Comparison of ENCODE assay signal across 10 mouse cellular contexts in genomic region chr19:36112007-36112406, GRCm38 (mm10). TPM values are rescaled to one million over a fixed set of nuclear protein-coding genes. Genes with fewer than 3 reads are reported as not detected.
DNase-seq lines count a peak whose midpoint lies in the region; ATAC-seq and TF ChIP-seq lines count a peak whose summit lies in the region.
"Had no signal": no experiment of that assay in that cellular context is flagged by ENCODE, and none has a peak within 500 bp of the region (broad histone marks: within the 10 kb centered on the region; RNA-seq: fewer than 3 reads in every experiment).

No protein-coding gene starts in this region.

- no peaks in the 10 kb centered on the region; the same call in none of the 2 replicates for H3K4me1 ChIP-seq in heart, embryonic 15.5 days (replicated peaks)
- H3K4me1 ChIP-seq in forebrain, embryonic 13.5 days = peaks cover 14% of the 10 kb centered on the region
- no peaks in the 10 kb centered on the region for H3K4me1 ChIP-seq in hindbrain, postnatal 0 days (ENCODE audit: insufficient read depth, low read length)
- H3K4me1 ChIP-seq in lung, postnatal 0 days (ENCODE audit: insufficient read depth, low read depth, low read length) = no peaks in the 10 kb centered on the region
- H3K4me1 ChIP-seq in kidney, embryonic 15.5 days = peaks cover 9% of the 10 kb centered on the region; the same call in 1 of the 2 replicates

- H3K9ac ChIP-seq in heart, embryonic 15.5 days = no peak overlapping the region
- H3K9ac ChIP-seq in forebrain, embryonic 13.5 days = peak overlapping the region; percentile 26; the same call in 1 of the 2 replicates
- no peak overlapping the region for H3K9ac ChIP-seq in hindbrain, postnatal 0 days (replicated peaks; ENCODE audit: low read length)
- H3K9ac ChIP-seq in lung, postnatal 0 days (replicated peaks; ENCODE audit: low read depth) = no peak overlapping the region
- no peak overlapping the region for H3K9ac ChIP-seq in kidney, embryonic 15.5 days

- no peaks in the 10 kb centered on the region for H3K36me3 ChIP-seq in heart, embryonic 15.5 days
- no peaks in the 10 kb centered on the region for H3K36me3 ChIP-seq in forebrain, embryonic 13.5 days (ENCODE audit: poor library complexity, severe bottlenecking)
- H3K36me3 ChIP-seq in hindbrain, postnatal 0 days (ENCODE audit: insufficient read depth, low read length) = no peaks in the 10 kb centered on the region
- peaks cover 46% of the 10 kb centered on the region for H3K36me3 ChIP-seq in myocyte (ENCODE audit: control insufficient read depth, insufficient read depth)
- H3K36me3 ChIP-seq in lung, postnatal 0 days (ENCODE audit: insufficient read depth, low read length) = no peaks in the 10 kb centered on the region
- no peaks in the 10 kb centered on the region for H3K36me3 ChIP-seq in kidney, embryonic 15.5 days

- H3K4me3 ChIP-seq in heart, embryonic 15.5 days = no peak overlapping the region
- peak overlapping the region; percentile 20 for H3K4me3 ChIP-seq in forebrain, embryonic 13.5 days
- peak overlapping the region; percentile 18; the same call in 1 of the 2 replicates for H3K4me3 ChIP-seq in hindbrain, postnatal 0 days (ENCODE audit: low read length)
- no peak overlapping the region for H3K4me3 ChIP-seq in myocyte
- no peak overlapping the region for H3K4me3 ChIP-seq in lung, postnatal 0 days (ENCODE audit: low read depth, low read length)
- no peak overlapping the region for H3K4me3 ChIP-seq in kidney, embryonic 15.5 days (replicated peaks)

- WGBS in heart, embryonic 15.5 days = 50% methylated on average over 17 of the region's 17 CpGs
- 31% methylated on average over 17 of the region's 17 CpGs for WGBS in forebrain, embryonic 13.5 days
- WGBS in hindbrain, postnatal 0 days = 40% methylated on average over 17 of the region's 17 CpGs
- WGBS in lung, postnatal 0 days = 64% methylated on average over 17 of the region's 17 CpGs
- WGBS in kidney, embryonic 15.5 days = 46% methylated on average over 17 of the region's 17 CpGs

- H3K9me3 ChIP-seq in heart, embryonic 15.5 days (replicated peaks) = no peaks in the 10 kb centered on the region
- H3K9me3 ChIP-seq in forebrain, embryonic 13.5 days (replicated peaks) = no peaks in the 10 kb centered on the region
- H3K9me3 ChIP-seq in hindbrain, postnatal 0 days (ENCODE audit: low read length) = no peaks in the 10 kb centered on the region
- no peaks in the 10 kb centered on the region for H3K9me3 ChIP-seq in lung, postnatal 0 days (ENCODE audit: low read length)
- no peaks in the 10 kb centered on the region for H3K9me3 ChIP-seq in kidney, embryonic 15.5 days (replicated peaks)

- no peak for DNase-seq in heart, postnatal 4 days
- DNase-seq in hindbrain, postnatal 0 days (ENCODE audit: low spot score) = peak; percentile 29
- DNase-seq in lung, postnatal 0 days (ENCODE audit: low spot score) = no peak
- DNase-seq in liver = no peak
- DNase-seq: gastrocnemius, postnatal 14 days; lung, postnatal 4 days had no signal

- no peak for TF ChIP-seq CTCF in hindbrain, postnatal 0 days (IDR thresholded peaks at IDR 0.05; ENCODE audit: low read depth)
- no peak for TF ChIP-seq CTCF in lung, postnatal 0 days (IDR thresholded peaks at IDR 0.05)

- peak; percentile 54 for TF ChIP-seq POLR2A in myocyte (IDR thresholded peaks at IDR 0.05; ENCODE audit: insufficient read length, low read depth)

- TF ChIP-seq EP300 in lung, postnatal 0 days (IDR thresholded peaks at IDR 0.05) = no peak

- ATAC-seq in heart, embryonic 15.5 days (replicated peaks; ENCODE audit: insufficient number of reproducible peaks, insufficient read depth, low FRiP score, low read depth) = no peak
- ATAC-seq in forebrain, embryonic 13.5 days = peak; percentile 52
- ATAC-seq in hindbrain, postnatal 0 days = no peak
- no peak for ATAC-seq in lung, postnatal 0 days
- ATAC-seq in kidney, embryonic 15.5 days (replicated peaks; ENCODE audit: low FRiP score) = no peak

- H3K79me2 ChIP-seq in myocyte (ENCODE audit: control insufficient read depth, insufficient read depth) = peaks cover 17% of the 10 kb centered on the region

- H3K27me3 ChIP-seq in heart, embryonic 15.5 days = no peaks in the 10 kb centered on the region
- no peaks in the 10 kb centered on the region for H3K27me3 ChIP-seq in forebrain, embryonic 13.5 days
- no peaks in the 10 kb centered on the region for H3K27me3 ChIP-seq in hindbrain, postnatal 0 days (ENCODE audit: insufficient read depth, low read length)
- no peaks in the 10 kb centered on the region for H3K27me3 ChIP-seq in myocyte (ENCODE audit: control insufficient read depth, insufficient read depth, insufficient read length)
- H3K27me3 ChIP-seq in lung, postnatal 0 days (replicated peaks; ENCODE audit: insufficient read depth, low read length) = no peaks in the 10 kb centered on the region
- H3K27me3 ChIP-seq in kidney, embryonic 15.5 days = peaks cover 14% of the 10 kb centered on the region; the same call in 1 of the 2 replicates

- no peak overlapping the region for H3K4me2 ChIP-seq in heart, embryonic 15.5 days
- peak overlapping the region; percentile 54 for H3K4me2 ChIP-seq in forebrain, embryonic 13.5 days
- H3K4me2 ChIP-seq in hindbrain, postnatal 0 days (ENCODE audit: low read depth, low read length) = peak overlapping the region; percentile 48
- no peak overlapping the region for H3K4me2 ChIP-seq in myocyte (ENCODE audit: low read depth)
- H3K4me2 ChIP-seq in lung, postnatal 0 days (replicated peaks; ENCODE audit: low read depth, low read length) = no peak overlapping the region
- no peak overlapping the region for H3K4me2 ChIP-seq in kidney, embryonic 15.5 days

- peak overlapping the region; percentile 24; the same call in 1 of the 2 replicates for H3K27ac ChIP-seq in heart, embryonic 15.5 days
- no peak overlapping the region for H3K27ac ChIP-seq in forebrain, embryonic 13.5 days
- no peak overlapping the region for H3K27ac ChIP-seq in hindbrain, postnatal 0 days
- no peak overlapping the region for H3K27ac ChIP-seq in lung, postnatal 0 days (ENCODE audit: low read length)
- H3K27ac ChIP-seq in kidney, embryonic 15.5 days = no peak overlapping the region

- no peak overlapping the region for H3ac ChIP-seq in myocyte (ENCODE audit: control insufficient read depth, insufficient read length)

TF ChIP-seq in myocyte, 11 proteins besides CTCF, POLR2A, EP300 and RAD21:
- TF ChIP-seq CEBPB (IDR thresholded peaks at IDR 0.05; ENCODE audit: insufficient read depth, poor library complexity, severe bottlenecking) (no peak), USF1 (IDR thresholded peaks at IDR 0.05; ENCODE audit: low read depth) (no peak), MYOG (IDR thresholded peaks at IDR 0.05; ENCODE audit: control insufficient read depth in 1 of 3, insufficient read depth in 1 of 3, insufficient read length in 2 of 3, low read depth in 2 of 3) (no peak), MYOD1 (IDR thresholded peaks at IDR 0.05; ENCODE audit: control insufficient read depth in 1 of 3, insufficient read length in 2 of 3, low read depth in 2 of 3) (no peak), SRF (IDR thresholded peaks at IDR 0.05; ENCODE audit: control insufficient read depth, insufficient read length, low read depth) (no peak), POLR2AphosphoS2 (IDR thresholded peaks at IDR 0.05; ENCODE audit: insufficient read length, low read depth) (peak; percentile 89)
TF ChIP-seq in myocyte: peak in this region for 1.

RNA-seq across cellular contexts. Expression of gene Ankrd1, which starts 7.9 kb away (rescaled TPM):
- polyA plus RNA-seq in heart, embryonic 15.5 days (2015; fragmentation: Nextera tagmentation; extraction: Ambion mirVana) = 354 and 528 TPM in 2 replicates
- 1,000 to 10,000 TPM; 1,138 to 1,271 TPM for total RNA-seq in heart, postnatal 4 days (2021)
- 0.15 TPM in 1 of 2 replicates, not detected in the other for polyA plus RNA-seq in forebrain, embryonic 13.5 days (2015; fragmentation: Nextera tagmentation; extraction: Ambion mirVana)
- total RNA-seq in hindbrain, postnatal 0 days (2014; rRNA removed) = 0.10 and 0.29 TPM in 2 replicates
- polyA plus RNA-seq in hindbrain, postnatal 0 days (2015; fragmentation: Nextera tagmentation; extraction: Ambion mirVana) = 0.09 TPM in 1 of 2 replicates, not detected in the other
- polyA plus RNA-seq in myocyte (2012; fragmentation: generic; extraction: Trizol) = 310 TPM
- 2.2 and 7.4 TPM in 2 replicates for polyA plus RNA-seq in lung, postnatal 0 days (2015; fragmentation: Nextera tagmentation; extraction: Ambion mirVana)
- 0.51 and 0.71 TPM in 2 replicates for polyA plus RNA-seq in kidney, embryonic 15.5 days (2015; fragmentation: Nextera tagmentation; extraction: Ambion mirVana)

RNA-seq across cellular contexts. Expression of gene Rpp30, which starts 28.5 kb away (rescaled TPM):
- 44.2 and 45.3 TPM in 2 replicates for polyA plus RNA-seq in heart, embryonic 15.5 days (2015; fragmentation: Nextera tagmentation; extraction: Ambion mirVana)
- 10 to 100 TPM; 17.5 to 21.3 TPM for total RNA-seq in heart, postnatal 4 days (2021)
- polyA plus RNA-seq in forebrain, embryonic 13.5 days (2015; fragmentation: Nextera tagmentation; extraction: Ambion mirVana) = 119 and 123 TPM in 2 replicates
- 16.8 and 21.3 TPM in 2 replicates for total RNA-seq in hindbrain, postnatal 0 days (2014; rRNA removed)
- polyA plus RNA-seq in hindbrain, postnatal 0 days (2015; fragmentation: Nextera tagmentation; extraction: Ambion mirVana) = 72.8 and 77.7 TPM in 2 replicates
- 17.5 TPM for polyA plus RNA-seq in myocyte (2012; fragmentation: generic; extraction: Trizol)
- 34.7 and 36.9 TPM in 2 replicates for polyA plus RNA-seq in lung, postnatal 0 days (2015; fragmentation: Nextera tagmentation; extraction: Ambion mirVana)
- 75.5 and 86.4 TPM in 2 replicates for polyA plus RNA-seq in kidney, embryonic 15.5 days (2015; fragmentation: Nextera tagmentation; extraction: Ambion mirVana)

RNA-seq across cellular contexts. Expression of gene Htr7, which starts 54.7 kb away (rescaled TPM):
- 0.06 and 0.47 TPM in 2 replicates for polyA plus RNA-seq in heart, embryonic 15.5 days (2015; fragmentation: Nextera tagmentation; extraction: Ambion mirVana)
- total RNA-seq in heart, postnatal 4 days (2021) = under 1 TPM; 0.14 to 0.25 TPM
- polyA plus RNA-seq in forebrain, embryonic 13.5 days (2015; fragmentation: Nextera tagmentation; extraction: Ambion mirVana) = 0.75 and 0.94 TPM in 2 replicates
- total RNA-seq in hindbrain, postnatal 0 days (2014; rRNA removed) = 36.6 and 39.4 TPM in 2 replicates
- 16.9 and 17.1 TPM in 2 replicates for polyA plus RNA-seq in hindbrain, postnatal 0 days (2015; fragmentation: Nextera tagmentation; extraction: Ambion mirVana)
- polyA plus RNA-seq in myocyte (2012; fragmentation: generic; extraction: Trizol) = 0.37 TPM
- polyA plus RNA-seq in lung, postnatal 0 days (2015; fragmentation: Nextera tagmentation; extraction: Ambion mirVana) = not detected in 2 replicates
- 0.09 and 0.13 TPM in 2 replicates for polyA plus RNA-seq in kidney, embryonic 15.5 days (2015; fragmentation: Nextera tagmentation; extraction: Ambion mirVana)

Comparison
In these comparisons a context has a peak if more than half of its experiments do, and no peak if none do; other contexts are left out.
1. H3K4me2 ChIP-seq: peak in forebrain, embryonic 13.5 days (single experiment) and hindbrain, postnatal 0 days (single experiment); none in heart, embryonic 15.5 days (single experiment), myocyte (single experiment), lung, postnatal 0 days (single experiment) and kidney, embryonic 15.5 days (single experiment).
2. H3K4me3 ChIP-seq: peak in forebrain, embryonic 13.5 days (single experiment) and hindbrain, postnatal 0 days (single experiment); none in heart, embryonic 15.5 days (single experiment), myocyte (single experiment), lung, postnatal 0 days (single experiment) and kidney, embryonic 15.5 days (single experiment).
3. RNA of gene Ankrd1, which starts 7.9 kb away (polyA plus RNA-seq): 354 to 528 TPM in heart, embryonic 15.5 days and 310 TPM in myocyte (single experiment); 2.2 to 7.4 TPM in lung, postnatal 0 days, 0.51 to 0.71 TPM in kidney, embryonic 15.5 days, 0.09 TPM in hindbrain, postnatal 0 days and 0.15 TPM in forebrain, embryonic 13.5 days; every median in the first group is over 10 times any median in the second.